Mouse (Mus musculus) adipocyte (in vitro differentiated cells): Measurements from ENCODE around the gene 2310033P09Rik.

Source experiments
- DNase-seq: peaks from one replicate; pipeline ENCODE4 v3.0.0-alpha.2; 2016; ENCODE audit warnings: low spot score

2310033P09Rik gene

DNA sequence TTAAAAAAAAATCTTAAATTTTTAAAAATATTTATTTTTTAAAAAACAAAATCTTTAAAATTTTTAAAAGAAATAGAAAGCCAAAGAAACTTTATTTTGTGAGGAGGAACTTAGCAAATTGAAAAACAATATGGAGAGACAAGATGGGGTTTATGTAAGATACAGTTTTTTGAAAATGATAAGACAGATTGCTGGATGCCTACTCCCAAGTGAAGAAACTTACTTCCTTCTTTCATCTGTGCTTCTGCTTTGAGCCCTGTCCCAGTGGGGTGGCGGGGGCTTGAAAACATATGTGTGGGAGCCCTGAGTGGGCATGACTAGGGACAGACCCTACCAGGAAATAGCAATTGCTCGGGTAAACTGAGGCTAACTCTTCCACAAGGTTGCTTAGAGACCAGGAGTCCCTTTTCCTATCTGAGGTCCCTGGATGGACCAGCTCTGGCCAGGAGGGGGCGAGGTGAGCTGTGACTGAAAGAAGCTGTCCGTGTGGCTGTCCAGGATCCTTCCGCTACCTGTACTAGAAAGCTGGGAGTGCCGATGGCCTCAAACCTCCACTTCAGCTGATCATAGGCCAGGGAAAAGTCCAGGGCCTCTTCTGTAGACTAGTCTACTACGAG lies 22.1 kb downstream of the 2310033P09Rik start:
- DNase-seq: peak; percentile 60

DNA sequence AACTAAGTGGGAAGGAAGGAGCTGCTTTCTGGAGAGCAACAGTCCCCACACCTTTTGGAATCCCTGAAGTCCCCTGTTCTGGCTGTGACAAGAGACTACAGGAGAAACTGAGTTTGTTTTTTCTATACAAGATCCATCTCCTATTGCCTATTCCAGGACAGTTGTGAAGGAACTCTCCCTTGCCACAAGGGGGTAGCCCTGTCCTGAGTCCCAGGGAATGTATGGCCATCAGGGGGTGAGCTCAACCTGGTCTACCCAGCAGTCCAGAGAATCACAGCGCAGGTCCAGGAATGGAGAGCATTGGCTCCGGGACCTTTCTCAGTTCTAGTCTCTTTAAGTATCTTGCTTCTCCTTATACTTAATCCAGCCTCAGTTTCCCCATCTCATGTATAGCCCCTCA lies 24.7 kb downstream of the 2310033P09Rik start:
- no peak for DNase-seq

DNA sequence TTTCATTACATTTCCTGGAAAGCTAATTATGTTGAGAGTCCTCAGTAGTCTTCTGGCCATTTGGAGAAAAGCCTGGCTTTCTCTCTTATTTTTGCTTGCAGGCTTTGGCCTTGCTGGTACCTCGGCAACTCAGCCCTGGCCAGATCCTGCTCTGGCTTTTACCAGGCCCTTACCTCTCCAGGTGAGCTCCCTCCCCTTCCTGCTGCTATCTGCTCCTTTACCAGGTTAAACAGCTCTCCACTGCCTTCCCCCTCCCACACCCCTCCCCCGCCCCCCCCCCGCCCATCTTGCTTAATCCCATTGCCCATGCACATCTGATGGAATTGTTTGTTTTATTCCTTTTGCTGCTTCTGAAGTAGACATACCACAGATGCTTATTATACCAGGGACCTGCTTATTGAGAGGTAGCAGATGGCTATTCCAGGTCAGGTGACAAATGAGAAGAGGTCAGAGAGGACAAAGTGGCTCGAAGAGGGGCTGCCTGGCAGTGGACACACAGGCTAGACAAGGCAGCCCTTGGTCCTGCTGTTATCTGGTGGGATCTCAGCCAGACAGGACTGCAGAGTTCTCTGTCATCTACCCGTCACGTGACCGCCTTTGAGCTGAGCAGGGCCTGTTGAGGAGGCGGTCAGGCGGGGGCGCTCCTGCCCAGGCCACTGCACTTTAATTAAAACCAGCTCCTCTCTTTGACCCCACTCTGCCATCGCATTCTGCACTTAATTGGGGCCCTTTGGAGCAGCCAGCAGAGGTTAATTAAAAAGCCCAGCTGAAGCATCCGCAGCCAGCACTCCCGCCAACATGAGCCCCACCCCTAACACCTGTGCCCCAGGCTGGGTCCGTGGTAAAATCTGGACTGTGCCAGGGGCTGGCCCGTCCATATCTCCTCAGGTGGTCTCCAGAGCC lies 30.7 kb downstream of the 2310033P09Rik start:
- no peak for DNase-seq

DNA sequence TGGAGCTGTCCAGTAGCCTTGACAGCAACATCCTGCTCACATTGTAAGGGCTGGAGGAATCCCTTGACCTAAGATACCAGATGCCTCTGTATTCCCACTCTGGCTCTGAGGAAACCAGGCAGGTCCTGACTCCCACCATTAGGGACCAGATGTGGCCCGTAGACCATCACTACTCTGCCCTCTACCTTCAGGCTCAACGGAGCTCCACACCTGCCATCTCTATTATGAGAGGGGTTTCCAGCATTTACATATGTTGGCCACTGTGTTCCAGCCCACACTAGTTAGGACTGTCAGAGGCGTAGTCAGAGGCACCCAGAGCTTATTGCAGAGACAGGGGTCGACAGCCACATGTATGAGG lies 31.3 kb downstream of the 2310033P09Rik start:
- no peak for DNase-seq

DNA sequence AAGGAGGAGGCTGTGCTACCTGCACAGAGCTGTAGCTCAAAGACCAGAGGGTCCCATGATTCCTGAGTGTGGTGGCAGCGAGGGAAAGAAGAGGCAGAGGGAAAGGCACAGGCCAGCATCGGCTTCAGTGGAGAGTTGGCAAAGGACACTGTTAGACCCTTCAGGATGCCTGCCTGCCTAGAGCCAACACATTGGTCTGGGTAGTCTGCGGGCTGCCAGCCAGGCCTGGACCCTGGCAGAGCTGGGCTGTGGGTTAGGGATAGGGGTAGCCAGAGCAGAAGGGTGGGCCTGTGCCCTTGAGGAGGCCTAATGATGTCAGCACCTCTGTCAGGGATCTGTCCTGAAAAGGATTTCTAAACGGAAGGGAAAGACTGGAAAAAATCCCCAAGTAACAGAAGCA lies 31.7 kb downstream of the 2310033P09Rik start:
- no peak for DNase-seq

DNA sequence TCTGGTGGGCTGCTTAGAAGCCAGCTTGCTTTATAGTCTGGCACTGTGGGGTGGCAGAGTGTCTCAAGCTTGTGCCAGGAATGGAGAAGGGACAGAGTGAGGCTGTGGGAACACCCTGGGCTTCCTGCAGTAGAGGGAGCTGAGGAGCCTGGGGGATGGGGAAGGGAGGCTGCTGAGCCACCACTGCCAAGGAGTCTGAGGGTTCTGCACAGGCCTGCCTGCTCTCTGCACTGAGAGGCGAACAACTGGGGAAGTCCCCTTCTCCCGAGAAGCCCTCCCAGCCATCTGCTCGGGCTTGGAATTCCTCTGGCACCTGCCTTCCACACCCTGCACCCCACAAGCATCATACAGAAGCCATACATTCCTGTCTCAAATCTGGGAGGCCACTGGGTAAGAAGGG lies 33.7 kb downstream of the 2310033P09Rik start:
- DNase-seq: no peak

DNA sequence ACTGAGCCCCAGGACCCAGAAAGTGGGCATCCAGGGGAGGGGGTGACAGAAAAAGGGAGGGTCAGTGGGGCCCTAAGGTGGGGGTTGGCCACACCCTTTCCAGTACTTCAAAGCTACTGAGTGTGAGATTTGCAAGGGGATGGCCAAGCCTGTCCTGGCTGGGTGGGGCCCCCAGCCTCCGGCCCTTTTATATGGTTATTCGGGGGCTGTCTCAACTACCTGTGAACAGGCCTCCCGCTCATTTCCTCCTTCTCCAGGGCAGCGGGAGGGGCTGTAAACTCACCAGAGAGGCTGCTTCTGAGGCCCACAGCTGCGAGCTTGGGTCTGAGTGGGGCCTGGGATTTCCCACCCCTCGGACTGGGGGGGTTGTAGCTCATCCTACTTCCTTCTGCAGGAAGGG lies 35.7 kb downstream of the 2310033P09Rik start:
- DNase-seq: no peak

DNA sequence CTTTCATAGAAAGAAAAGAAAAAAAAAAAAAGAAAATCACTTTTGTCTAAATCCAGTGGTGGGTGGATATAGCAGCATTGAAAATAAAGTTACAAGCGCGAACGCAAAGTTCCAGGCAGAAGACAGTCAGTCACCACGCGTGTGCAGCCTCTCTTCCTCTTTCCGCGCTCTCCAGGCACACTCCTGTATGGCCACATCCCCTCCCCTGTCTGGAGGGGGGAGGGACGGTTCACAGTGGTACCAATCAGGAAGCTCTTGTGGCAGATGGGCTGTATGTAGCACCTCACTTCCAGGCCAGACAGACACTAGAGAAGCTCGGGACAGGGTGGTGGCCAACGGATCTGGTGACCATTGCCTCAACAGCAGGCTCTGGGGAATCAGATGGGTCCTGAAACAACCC lies 40.0 kb downstream of the 2310033P09Rik start:
- DNase-seq: no peak

DNA sequence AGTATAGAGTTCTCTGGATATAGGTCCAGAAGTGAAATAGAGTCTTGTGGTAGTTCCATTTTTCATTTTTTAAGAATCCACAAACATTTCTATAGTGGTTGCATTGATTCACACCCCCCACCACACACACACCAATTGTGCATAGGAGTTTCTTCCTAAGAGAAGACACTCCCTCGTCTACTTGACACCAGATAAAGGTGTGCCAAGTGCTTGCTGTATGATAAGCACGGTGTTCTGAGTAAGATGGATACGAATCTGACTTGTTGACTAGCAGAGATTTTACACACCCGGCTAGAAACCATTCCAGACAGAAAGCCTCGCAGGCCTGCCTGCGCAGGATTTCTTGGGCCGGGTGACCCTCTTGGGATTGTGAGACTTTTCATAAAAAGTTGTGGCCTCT lies 51.5 kb downstream of the 2310033P09Rik start:
- no peak for DNase-seq
